12 mouse cellular contexts compared by ENCODE assay signal in the genomic region with DNA sequence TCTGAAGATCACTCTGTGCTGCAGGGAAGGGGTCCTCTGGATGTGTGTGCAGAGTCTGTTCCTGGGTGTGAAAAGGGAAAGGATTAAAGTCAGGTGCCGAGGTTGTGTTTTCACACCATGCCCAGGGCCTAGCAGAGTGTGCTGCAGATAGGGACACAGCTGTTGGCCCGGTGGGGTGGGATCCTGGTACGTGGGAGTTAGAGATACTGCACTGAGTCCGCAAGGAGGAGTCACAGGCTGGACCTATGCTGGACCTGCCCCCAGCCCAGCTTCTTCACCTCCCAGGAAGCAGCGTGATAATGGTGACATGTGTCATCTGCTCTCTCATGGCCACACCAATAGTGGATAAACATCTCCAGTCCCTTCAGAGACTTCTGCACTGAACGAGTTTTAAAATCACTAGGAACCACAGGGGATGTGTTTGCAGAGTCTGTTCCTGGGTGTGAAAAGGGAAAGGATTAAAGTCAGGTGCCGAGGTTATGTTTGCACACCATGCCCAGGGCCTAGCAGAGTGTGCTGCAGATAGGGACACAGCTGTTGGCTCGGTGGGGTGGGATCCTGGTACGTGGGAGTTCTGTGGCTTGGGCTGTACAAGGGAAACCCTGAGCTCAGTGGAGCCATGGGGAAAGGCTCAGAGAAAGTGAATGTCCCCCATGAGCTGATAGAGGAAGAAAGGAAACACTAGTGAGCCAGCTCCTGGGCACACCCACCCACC. TPM values are rescaled to one million over a fixed set of nuclear protein-coding genes. Genes with fewer than 3 reads are reported as not detected.
A peak's percentile ranks its signal among the peaks of the same experiment; 100 is the strongest.
DNase-seq lines count a peak whose midpoint lies in the region; ATAC-seq and TF ChIP-seq lines count a peak whose summit lies in the region.
"Had no signal": no experiment of that assay in that cellular context is flagged by ENCODE, and none has a peak within 500 bp of the region (broad histone marks: within the 10 kb centered on the region; RNA-seq: fewer than 3 reads in every experiment).

No protein-coding gene starts in this region.

- no peak overlapping the region for H3K4me3 ChIP-seq in heart, embryonic 10.5 days
- H3K4me3 ChIP-seq in G1E (ENCODE audit: low read depth, low read length): peak overlapping the region; percentile 20; the same call in 1 of the 2 replicates
- H3K4me3 ChIP-seq in forebrain, embryonic 13.5 days: no peak overlapping the region
- no peak overlapping the region for H3K4me3 ChIP-seq in liver, postnatal 0 days (ENCODE audit: low read depth, low read length)
- H3K4me3 ChIP-seq: neural tube, embryonic 15.5 days had no signal

- 29% methylated on average over 9 of the region's 9 CpGs for WGBS in heart, embryonic 10.5 days
- WGBS in forebrain, embryonic 13.5 days: 73% methylated on average over 9 of the region's 9 CpGs
- WGBS in liver, postnatal 0 days (ENCODE audit: insufficient replicate concordance): 31% methylated on average over 9 of the region's 9 CpGs

- no peak overlapping the region for H3K9ac ChIP-seq in forebrain, embryonic 13.5 days
- H3K9ac ChIP-seq in liver, postnatal 0 days (replicated peaks): no peak overlapping the region
- H3K9ac ChIP-seq: neural tube, embryonic 15.5 days had no signal

- no peak for TF ChIP-seq CTCF in G1E (IDR thresholded peaks at IDR 0.05; ENCODE audit: low read depth, low read length)
- TF ChIP-seq CTCF in liver, postnatal 0 days (IDR thresholded peaks at IDR 0.05; ENCODE audit: low read depth): no peak

- H3K9me3 ChIP-seq in heart, embryonic 10.5 days: no peaks in the 10 kb centered on the region
- H3K9me3 ChIP-seq in G1E (replicated peaks): peaks cover 3% of the 10 kb centered on the region
- no peaks in the 10 kb centered on the region for H3K9me3 ChIP-seq in forebrain, embryonic 13.5 days (replicated peaks)
- no peaks in the 10 kb centered on the region for H3K9me3 ChIP-seq in liver, postnatal 0 days (ENCODE audit: low read length)
- H3K9me3 ChIP-seq: neural tube, embryonic 15.5 days had no signal

- no peaks in the 10 kb centered on the region for H3K36me3 ChIP-seq in heart, embryonic 10.5 days
- peaks cover 18% of the 10 kb centered on the region for H3K36me3 ChIP-seq in G1E (replicated peaks)
- H3K36me3 ChIP-seq in forebrain, embryonic 13.5 days (ENCODE audit: poor library complexity, severe bottlenecking): no peaks in the 10 kb centered on the region
- H3K36me3 ChIP-seq in liver, postnatal 0 days (replicated peaks; ENCODE audit: insufficient read depth, low read length): no peaks in the 10 kb centered on the region
- H3K36me3 ChIP-seq: neural tube, embryonic 15.5 days had no signal

- TF ChIP-seq EP300 in liver, postnatal 0 days (IDR thresholded peaks at IDR 0.05; ENCODE audit: low read depth): no peak; the same call in 1 of the 2 replicates

- peaks cover 17% of the 10 kb centered on the region for H3K4me1 ChIP-seq in heart, embryonic 10.5 days
- H3K4me1 ChIP-seq in G1E (ENCODE audit: insufficient read depth, low read depth, low read length): peaks cover 57% of the 10 kb centered on the region
- H3K4me1 ChIP-seq in forebrain, embryonic 13.5 days: peaks cover 3% of the 10 kb centered on the region; the same call in 1 of the 2 replicates
- peaks cover 5% of the 10 kb centered on the region for H3K4me1 ChIP-seq in liver, postnatal 0 days (ENCODE audit: insufficient read depth)
- H3K4me1 ChIP-seq: neural tube, embryonic 15.5 days had no signal

- peak; percentile 22; the same call in 1 of the 2 replicates for ATAC-seq in G1E (ENCODE audit: extremely low read depth, insufficient number of reproducible peaks, low FRiP score, poor library complexity, severe bottlenecking)
- ATAC-seq in forebrain, embryonic 13.5 days: no peak
- peak; percentile 88 for ATAC-seq in liver, postnatal 0 days
- ATAC-seq in CD4-positive, CD25-positive, alpha-beta regulatory T cell, adult 4 months: no peak
- ATAC-seq: midbrain, embryonic 16.5 days had no signal

- peak; percentile 93 for DNase-seq in heart, embryonic 10.5 days (ENCODE audit: low spot score)
- no peak for DNase-seq in heart, postnatal 4 days
- DNase-seq in G1E (ENCODE audit: low spot score): no peak
- DNase-seq in liver, postnatal 0 days: no peak
- no peak for DNase-seq in Muller cell, postnatal 12 days (ENCODE audit: inconsistent ontology term)
- DNase-seq in left cerebral cortex, adult 18-20 months (ENCODE audit: low spot score in 2 of 2): no peak
- DNase-seq: kidney, adult 18-20 months; lung, adult 18-20 months had no signal

- peaks cover 16% of the 10 kb centered on the region for H3K27me3 ChIP-seq in heart, embryonic 10.5 days (ENCODE audit: insufficient read depth, poor library complexity, severe bottlenecking)
- no peaks in the 10 kb centered on the region for H3K27me3 ChIP-seq in G1E (ENCODE audit: insufficient read depth, low read length)
- H3K27me3 ChIP-seq in forebrain, embryonic 13.5 days: no peaks in the 10 kb centered on the region
- H3K27me3 ChIP-seq in liver, postnatal 0 days (ENCODE audit: insufficient read depth, low read length): 0 out of 2 replicates have a peak, but pooled peaks cover 2% of the 10 kb centered on the region

- no peak overlapping the region for H3K4me2 ChIP-seq in forebrain, embryonic 13.5 days
- H3K4me2 ChIP-seq in liver, postnatal 0 days (ENCODE audit: low read depth, low read length): no peak overlapping the region
- H3K4me2 ChIP-seq: neural tube, embryonic 15.5 days had no signal

- H3K27ac ChIP-seq in heart, embryonic 10.5 days: peak overlapping the region; percentile 69
- H3K27ac ChIP-seq in forebrain, embryonic 13.5 days: 0 out of 2 replicates have a peak overlapping the region, but pooled peaks have one; percentile 27
- H3K27ac ChIP-seq in liver, postnatal 0 days (ENCODE audit: low read depth): 0 out of 2 replicates have a peak overlapping the region, but pooled peaks have one; percentile 34
- H3K27ac ChIP-seq: neural tube, embryonic 15.5 days had no signal

RNA-seq across cellular contexts. Expression of a gene that starts 20.4 kb away (rescaled TPM):
- polyA plus RNA-seq in heart, embryonic 10.5 days (2016; fragmentation: Nextera tagmentation; extraction: Ambion mirVana): 18.1 and 18.3 TPM in 2 replicates
- total RNA-seq in heart, postnatal 4 days (2021): 10 to 100 TPM; 12.5 to 15.9 TPM
- total RNA-seq in G1E (2014; fragmentation: Nextera tagmentation): 7.1 and 11.3 TPM in 2 replicates
- 3.2 and 3.7 TPM in 2 replicates for total RNA-seq in G1E (2017)
- 1.2 and 1.8 TPM in 2 replicates for polyA plus RNA-seq in G1E (2012)
- 12.3 and 14.3 TPM in 2 replicates for polyA plus RNA-seq in forebrain, embryonic 13.5 days (2015; fragmentation: Nextera tagmentation; extraction: Ambion mirVana)
- polyA plus RNA-seq in liver, postnatal 0 days (2015; fragmentation: Nextera tagmentation; extraction: Ambion mirVana): 0.47 and 1.1 TPM in 2 replicates
- total RNA-seq in left cerebral cortex, adult 18-20 months (2021): 1 to 10 TPM; 2.5 to 4.1 TPM
- polyA plus RNA-seq in CD4-positive, CD25-positive, alpha-beta regulatory T cell, adult 4 months (2017; shearing (Covaris generic)): under 1 TPM in 1 of 2 experiments, not detected in 1; 0.09 TPM

Comparison
In these comparisons a context has a peak if more than half of its experiments do, and no peak if none do; other contexts are left out.
1. ATAC-seq: peak in G1E (single experiment) and liver, postnatal 0 days (single experiment); none in forebrain, embryonic 13.5 days (single experiment) and CD4-positive, CD25-positive, alpha-beta regulatory T cell, adult 4 months (single experiment).
2. Peak in every context shown above with its lines, with median percentiles within 50 percentile points of each other: H3K27ac ChIP-seq.